Mouse (Mus musculus): ENCODE data around the gene Cox7a2l. TPM values are rescaled to one million over a fixed set of nuclear protein-coding genes. Genes with fewer than 3 reads are reported as not detected.

Cox7a2l gene
- polyA plus RNA-seq (2016; fragmentation: Nextera tagmentation; extraction: Ambion mirVana), result 118 and 125 TPM in 2 replicates

GRCm38 (mm10) chr17:83517280-83518015 is at the start of gene Cox7a2l:
Gene Cox7a2l (minus strand): TSS chr17:83517330.
- Histone ChIP-seq H3K27ac (replicated peaks) (no peak within 1 kb of the TSS), H3K4me3 (no peak within 1 kb of the TSS), H3K4me1 (peaks cover 22% of the 10 kb centered on the region), H3K27me3 (replicated peaks; ENCODE audit: low read depth, poor library complexity, severe bottlenecking) (no peaks in the 10 kb centered on the region), H3K9me3 (no peaks in the 10 kb centered on the region), H3K36me3 (replicated peaks) (no peaks in the 10 kb centered on the region)
- WGBS, result 94% methylated on average over 8 of the region's 8 CpGs
- no peak for DNase-seq (ENCODE audit: low spot score)

- no peak for DNase-seq (ENCODE audit: low spot score)
- Histone ChIP-seq H3K4me3 (no peak overlapping the region), H3K4me1 (peaks cover 37% of the 10 kb centered on the region), H3K36me3 (replicated peaks) (no peaks in the 10 kb centered on the region), H3K27me3 (replicated peaks; ENCODE audit: low read depth, poor library complexity, severe bottlenecking) (no peaks in the 10 kb centered on the region), H3K9me3 (no peaks in the 10 kb centered on the region), H3K27ac (replicated peaks) (no peak overlapping the region)
- WGBS, result 55% methylated on average over 4 of the region's 4 CpGs
Observed at GRCm38 (mm10) chr17:83565506-83565905, 48.4 kb upstream of the Cox7a2l start.

- H3K27ac ChIP-seq (replicated peaks), result peak overlapping the region; percentile 69
- DNase-seq (ENCODE audit: low spot score), result peak; percentile 52
- H3K27me3 ChIP-seq (replicated peaks; ENCODE audit: low read depth, poor library complexity, severe bottlenecking), result no peaks in the 10 kb centered on the region
- no peaks in the 10 kb centered on the region for H3K9me3 ChIP-seq
- H3K4me3 ChIP-seq, result peak overlapping the region; percentile 36; the same call in 1 of the 2 replicates
- peaks cover 37% of the 10 kb centered on the region for H3K4me1 ChIP-seq
- no peaks in the 10 kb centered on the region for H3K36me3 ChIP-seq (replicated peaks)
- 53% methylated on average over 12 of the region's 12 CpGs for WGBS
Observed at GRCm38 (mm10) chr17:83564119-83564820, 47.1 kb upstream of the Cox7a2l start.

GRCm38 (mm10) chr17:83563703-83564111 is 46.6 kb upstream of the Cox7a2l start:
- peak; percentile 70 for DNase-seq (ENCODE audit: low spot score)
- Histone ChIP-seq H3K36me3 (replicated peaks) (no peaks in the 10 kb centered on the region), H3K4me3 (peak overlapping the region; percentile 36; the same call in 1 of the 2 replicates), H3K4me1 (peaks cover 31% of the 10 kb centered on the region), H3K9me3 (no peaks in the 10 kb centered on the region), H3K27me3 (replicated peaks; ENCODE audit: low read depth, poor library complexity, severe bottlenecking) (no peaks in the 10 kb centered on the region), H3K27ac (replicated peaks) (peak overlapping the region; percentile 69)
- WGBS, result 49% methylated on average over 10 of the region's 10 CpGs

- no peak overlapping the region for H3K4me3 ChIP-seq
- no peaks in the 10 kb centered on the region for H3K36me3 ChIP-seq (replicated peaks)
- no peak overlapping the region for H3K27ac ChIP-seq (replicated peaks)
- 92% methylated on average over 5 of the region's 5 CpGs for WGBS
- H3K9me3 ChIP-seq, result no peaks in the 10 kb centered on the region
- H3K4me1 ChIP-seq, result peaks cover 18% of the 10 kb centered on the region
- no peak for DNase-seq (ENCODE audit: low spot score)
- H3K27me3 ChIP-seq (replicated peaks; ENCODE audit: low read depth, poor library complexity, severe bottlenecking), result no peaks in the 10 kb centered on the region
Observed at GRCm38 (mm10) chr17:83562153-83563010, 45.3 kb upstream of the Cox7a2l start.

- no peak overlapping the region; the same call in 1 of the 2 replicates for H3K27ac ChIP-seq (replicated peaks)
- 58% methylated on average over 8 of the region's 8 CpGs for WGBS
- H3K9me3 ChIP-seq, result no peaks in the 10 kb centered on the region
- no peaks in the 10 kb centered on the region for H3K27me3 ChIP-seq (replicated peaks; ENCODE audit: low read depth, poor library complexity, severe bottlenecking)
- H3K36me3 ChIP-seq (replicated peaks), result no peaks in the 10 kb centered on the region
- no peak for DNase-seq (ENCODE audit: low spot score)
- H3K4me3 ChIP-seq, result no peak overlapping the region
- H3K4me1 ChIP-seq, result peaks cover 6% of the 10 kb centered on the region
Observed at GRCm38 (mm10) chr17:83559081-83559480, 42.0 kb upstream of the Cox7a2l start.

GRCm38 (mm10) chr17:83555836-83556235 is 38.7 kb upstream of the Cox7a2l start:
- H3K27me3 ChIP-seq (replicated peaks; ENCODE audit: low read depth, poor library complexity, severe bottlenecking), result no peaks in the 10 kb centered on the region
- H3K9me3 ChIP-seq, result no peaks in the 10 kb centered on the region
- H3K36me3 ChIP-seq (replicated peaks), result no peaks in the 10 kb centered on the region
- no peak for DNase-seq (ENCODE audit: low spot score)
- 95% methylated on average over 11 of the region's 11 CpGs for WGBS
- H3K27ac ChIP-seq (replicated peaks), result no peak overlapping the region
- no peak overlapping the region for H3K4me3 ChIP-seq
- no peaks in the 10 kb centered on the region for H3K4me1 ChIP-seq

- DNase-seq (ENCODE audit: low spot score), result no peak
- Histone ChIP-seq H3K4me1 (no peaks in the 10 kb centered on the region), H3K27ac (replicated peaks) (no peak overlapping the region), H3K36me3 (replicated peaks) (no peaks in the 10 kb centered on the region), H3K9me3 (no peaks in the 10 kb centered on the region), H3K4me3 (no peak overlapping the region), H3K27me3 (replicated peaks; ENCODE audit: low read depth, poor library complexity, severe bottlenecking) (0 out of 2 replicates have a peak, but pooled peaks cover 5% of the 10 kb centered on the region)
- WGBS, result 87% methylated on average over 7 of the region's 7 CpGs
Observed at GRCm38 (mm10) chr17:83554997-83555396, 37.9 kb upstream of the Cox7a2l start.

GRCm38 (mm10) chr17:83548501-83549233 is 31.5 kb upstream of the Cox7a2l start:
- peaks cover 64% of the 10 kb centered on the region for H3K27me3 ChIP-seq (replicated peaks; ENCODE audit: low read depth, poor library complexity, severe bottlenecking)
- no peaks in the 10 kb centered on the region for H3K36me3 ChIP-seq (replicated peaks)
- H3K9me3 ChIP-seq, result no peaks in the 10 kb centered on the region
- H3K27ac ChIP-seq (replicated peaks), result no peak overlapping the region
- no peak overlapping the region for H3K4me3 ChIP-seq
- WGBS, result 25% methylated on average over 12 of the region's 12 CpGs
- H3K4me1 ChIP-seq, result peaks cover 28% of the 10 kb centered on the region
- no peak for DNase-seq (ENCODE audit: low spot score)

GRCm38 (mm10) chr17:83547145-83547544 is 30.0 kb upstream of the Cox7a2l start:
- Histone ChIP-seq H3K27me3 (replicated peaks; ENCODE audit: low read depth, poor library complexity, severe bottlenecking) (peaks cover 64% of the 10 kb centered on the region), H3K4me1 (peaks cover 28% of the 10 kb centered on the region), H3K27ac (replicated peaks) (no peak overlapping the region), H3K4me3 (no peak overlapping the region), H3K36me3 (replicated peaks) (no peaks in the 10 kb centered on the region), H3K9me3 (no peaks in the 10 kb centered on the region)
- WGBS, result 31% methylated on average over 10 of the region's 10 CpGs
- no peak for DNase-seq (ENCODE audit: low spot score)

GRCm38 (mm10) chr17:83545756-83546742 is 28.9 kb upstream of the Cox7a2l start:
- H3K27me3 ChIP-seq (replicated peaks; ENCODE audit: low read depth, poor library complexity, severe bottlenecking), result peaks cover 71% of the 10 kb centered on the region
- H3K4me3 ChIP-seq, result peak overlapping the region; percentile 48
- H3K36me3 ChIP-seq (replicated peaks), result no peaks in the 10 kb centered on the region
- H3K9me3 ChIP-seq, result no peaks in the 10 kb centered on the region
- peaks cover 31% of the 10 kb centered on the region for H3K4me1 ChIP-seq
- WGBS, result 9% methylated on average over 35 of the region's 35 CpGs
- peak; percentile 48 for DNase-seq (ENCODE audit: low spot score)
- H3K27ac ChIP-seq (replicated peaks), result no peak overlapping the region
